Mouse (Mus musculus): Measurements from ENCODE around the gene Myl4. TPM values are rescaled to one million over a fixed set of nuclear protein-coding genes. Genes with fewer than 3 reads are reported as not detected.
A peak's percentile ranks its signal among the peaks of the same experiment; 100 is the strongest.
"Not testable (repeated sequence)": the region's sequence is repeated elsewhere in the genome, so short reads cannot be mapped to it uniquely, and the experiment has no call there.

The Myl4 gene
- polyA plus RNA-seq, 1 experiment from 2014 or later = 115 TPM

GRCm38 (mm10) chr11:104566796-104567195 is 16.3 kb downstream of the Myl4 start:
- WGBS = 83% methylated on average over 2 of the region's 2 CpGs
- no peak overlapping the region for H3K4me3 ChIP-seq (ENCODE audit: low read length)
- H3K27me3 ChIP-seq (ENCODE audit: control insufficient read depth, insufficient read depth, low read depth, low read length) = no peaks in the 10 kb centered on the region
- 0 out of 2 replicates have a peak, but pooled peaks cover 4% of the 10 kb centered on the region for H3K9me3 ChIP-seq (ENCODE audit: control insufficient read depth, low read length)
- ATAC-seq (ENCODE audit: low read depth) = no peak
- H3K4me1 ChIP-seq (replicated peaks; ENCODE audit: control insufficient read depth, insufficient read depth, low read length) = no peaks in the 10 kb centered on the region; the same call in 1 of the 2 replicates
- H3K4me2 ChIP-seq (ENCODE audit: low read depth, low read length) = no peak overlapping the region
- no peaks in the 10 kb centered on the region for H3K36me3 ChIP-seq (ENCODE audit: control insufficient read depth, insufficient read depth, low read length)
- H3K27ac ChIP-seq (ENCODE audit: low read length) = no peak overlapping the region
- no peak overlapping the region for H3K9ac ChIP-seq (ENCODE audit: low read length)

- Histone ChIP-seq H3K4me2 (ENCODE audit: low read depth, low read length) (no peak overlapping the region), H3K4me1 (replicated peaks; ENCODE audit: control insufficient read depth, insufficient read depth, low read length) (peaks cover 5% of the 10 kb centered on the region), H3K36me3 (ENCODE audit: control insufficient read depth, insufficient read depth, low read length) (no peaks in the 10 kb centered on the region), H3K9ac (ENCODE audit: low read length) (no peak overlapping the region), H3K27me3 (ENCODE audit: control insufficient read depth, insufficient read depth, low read depth, low read length) (no peaks in the 10 kb centered on the region), H3K27ac (ENCODE audit: low read length) (no peak overlapping the region), H3K4me3 (ENCODE audit: low read length) (no peak overlapping the region), H3K9me3 (ENCODE audit: control insufficient read depth, low read length) (0 out of 2 replicates have a peak, but pooled peaks cover 4% of the 10 kb centered on the region)
- peak; percentile 29; the same call in 1 of the 2 replicates for ATAC-seq (ENCODE audit: low read depth)
- 65% methylated on average over 9 of the region's 9 CpGs for WGBS
Measured at GRCm38 (mm10) chr11:104567736-104568135, 17.3 kb downstream of the Myl4 start.

DNA sequence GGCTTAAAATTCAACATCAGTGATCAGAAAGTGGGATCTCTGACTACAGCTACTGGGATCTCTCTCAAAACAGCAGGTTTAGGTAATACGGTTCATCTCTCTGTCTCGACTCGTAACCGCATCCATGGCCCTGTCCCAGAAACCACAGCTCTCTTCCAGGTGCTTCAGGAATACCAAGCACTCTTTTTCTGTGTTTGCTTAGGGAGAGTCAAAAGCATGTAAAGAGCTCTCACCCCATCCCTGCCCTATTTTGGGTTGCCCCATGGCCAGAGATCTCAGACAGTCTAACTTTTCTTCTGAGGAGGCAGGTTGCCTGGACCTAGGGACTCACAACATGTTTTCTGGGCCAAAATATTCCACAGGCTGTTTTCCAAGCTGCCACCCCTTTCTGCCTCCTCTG is 17.9 kb downstream of the Myl4 start:
- ATAC-seq (ENCODE audit: low read depth) = peak; percentile 38; the same call in 1 of the 2 replicates
- Histone ChIP-seq H3K27me3 (ENCODE audit: control insufficient read depth, insufficient read depth, low read depth, low read length) (no peaks in the 10 kb centered on the region), H3K27ac (ENCODE audit: low read length) (no peak overlapping the region), H3K4me3 (ENCODE audit: low read length) (no peak overlapping the region), H3K9ac (ENCODE audit: low read length) (no peak overlapping the region), H3K36me3 (ENCODE audit: control insufficient read depth, insufficient read depth, low read length) (no peaks in the 10 kb centered on the region), H3K9me3 (ENCODE audit: control insufficient read depth, low read length) (0 out of 2 replicates have a peak, but pooled peaks cover 4% of the 10 kb centered on the region), H3K4me1 (replicated peaks; ENCODE audit: control insufficient read depth, insufficient read depth, low read length) (peaks cover 5% of the 10 kb centered on the region), H3K4me2 (ENCODE audit: low read depth, low read length) (peak overlapping the region; percentile 14; the same call in 1 of the 2 replicates)
- WGBS = 65% methylated on average over 4 of the region's 4 CpGs

DNA sequence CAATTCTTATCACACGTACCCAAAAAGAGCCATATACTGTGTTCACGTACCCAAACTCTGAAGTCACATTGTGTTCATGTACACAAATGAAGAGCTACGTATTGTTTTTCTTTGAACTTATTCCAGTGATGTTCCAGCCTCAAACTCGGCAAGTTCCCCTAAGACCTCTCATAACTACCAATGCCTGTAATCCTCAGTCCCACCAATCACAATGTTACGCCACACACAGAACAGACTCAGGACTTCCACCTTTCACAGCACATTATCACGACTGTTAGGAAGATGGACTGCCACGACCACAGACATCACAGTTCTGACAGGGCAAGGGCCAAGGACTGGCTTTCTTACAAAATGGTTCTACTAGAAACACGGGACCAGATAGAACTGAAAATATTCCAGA is 20.1 kb downstream of the Myl4 start:
- H3K9me3 ChIP-seq (ENCODE audit: control insufficient read depth, low read length); H3K4me3 ChIP-seq (ENCODE audit: low read length); H3K27me3 ChIP-seq (ENCODE audit: control insufficient read depth, insufficient read depth, low read depth, low read length); ATAC-seq (ENCODE audit: low read depth); H3K9ac ChIP-seq (ENCODE audit: low read length); H3K4me1 ChIP-seq (replicated peaks; ENCODE audit: control insufficient read depth, insufficient read depth, low read length); H3K36me3 ChIP-seq (ENCODE audit: control insufficient read depth, insufficient read depth, low read length); H3K4me2 ChIP-seq (ENCODE audit: low read depth, low read length); H3K27ac ChIP-seq (ENCODE audit: low read length): not testable (repeated sequence)
- 69% methylated on average over 8 of the region's 8 CpGs for WGBS

DNA sequence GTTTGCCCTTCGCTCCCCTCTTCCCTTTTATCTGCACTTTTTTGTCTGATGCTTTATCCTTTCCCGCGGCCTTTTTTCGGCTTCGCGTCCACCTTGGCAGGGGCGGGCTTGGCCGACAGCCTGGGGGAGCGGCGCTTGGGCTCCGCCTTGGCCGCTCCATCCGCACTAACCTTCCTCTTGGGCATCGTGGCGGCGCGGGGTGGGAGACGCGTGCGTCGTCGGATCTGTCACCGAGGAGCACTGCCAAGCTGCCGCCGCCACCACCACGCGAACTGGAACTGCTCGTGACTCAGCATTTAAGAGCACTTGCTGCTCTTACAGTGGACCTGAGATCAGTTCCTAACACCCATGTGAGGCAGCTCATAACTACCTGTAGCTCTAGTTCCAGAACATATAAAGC is 20.9 kb downstream of the Myl4 start:
- not testable (repeated sequence) for H3K27me3 ChIP-seq (ENCODE audit: control insufficient read depth, insufficient read depth, low read depth, low read length); H3K4me1 ChIP-seq (replicated peaks; ENCODE audit: control insufficient read depth, insufficient read depth, low read length); H3K36me3 ChIP-seq (ENCODE audit: control insufficient read depth, insufficient read depth, low read length); H3K27ac ChIP-seq (ENCODE audit: low read length); H3K9me3 ChIP-seq (ENCODE audit: control insufficient read depth, low read length)
- Histone ChIP-seq H3K9ac (ENCODE audit: low read length) (peak overlapping the region; percentile 40), H3K4me3 (ENCODE audit: low read length) (peak overlapping the region; percentile 45), H3K4me2 (ENCODE audit: low read depth, low read length) (peak overlapping the region; percentile 54)
- WGBS = under 1% methylated on average over 28 of the region's 28 CpGs
- peak; percentile 50 for ATAC-seq (ENCODE audit: low read depth)

DNA sequence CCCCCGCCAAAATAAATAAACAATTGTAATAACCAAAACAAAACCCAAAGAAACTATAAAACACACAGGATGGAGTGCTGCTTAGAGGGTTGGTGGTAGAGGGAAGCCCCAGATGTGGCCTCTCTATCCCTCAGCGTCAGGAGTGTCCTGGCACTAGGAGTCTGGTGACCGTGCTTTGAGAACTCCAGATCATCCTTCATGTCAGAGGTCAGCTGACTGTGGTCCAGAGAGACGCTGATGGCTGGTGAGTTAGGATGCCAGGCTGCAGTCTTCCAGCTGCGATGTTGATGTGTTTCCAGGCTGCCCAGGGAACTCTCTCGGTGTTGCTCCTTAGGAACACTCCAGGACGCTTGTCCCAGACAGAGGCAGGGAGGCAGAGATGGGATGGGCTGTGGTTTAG is 21.6 kb downstream of the Myl4 start:
- Histone ChIP-seq H3K36me3 (ENCODE audit: control insufficient read depth, insufficient read depth, low read length) (no peaks in the 10 kb centered on the region), H3K4me1 (replicated peaks; ENCODE audit: control insufficient read depth, insufficient read depth, low read length) (peaks cover 5% of the 10 kb centered on the region), H3K9ac (ENCODE audit: low read length) (no peak overlapping the region), H3K4me2 (ENCODE audit: low read depth, low read length) (no peak overlapping the region), H3K4me3 (ENCODE audit: low read length) (no peak overlapping the region), H3K9me3 (ENCODE audit: control insufficient read depth, low read length) (0 out of 2 replicates have a peak, but pooled peaks cover 4% of the 10 kb centered on the region), H3K27ac (ENCODE audit: low read length) (no peak overlapping the region), H3K27me3 (ENCODE audit: control insufficient read depth, insufficient read depth, low read depth, low read length) (no peaks in the 10 kb centered on the region)
- 37% methylated on average over 7 of the region's 7 CpGs for WGBS
- ATAC-seq (ENCODE audit: low read depth) = peak; percentile 34; the same call in 1 of the 2 replicates

DNA sequence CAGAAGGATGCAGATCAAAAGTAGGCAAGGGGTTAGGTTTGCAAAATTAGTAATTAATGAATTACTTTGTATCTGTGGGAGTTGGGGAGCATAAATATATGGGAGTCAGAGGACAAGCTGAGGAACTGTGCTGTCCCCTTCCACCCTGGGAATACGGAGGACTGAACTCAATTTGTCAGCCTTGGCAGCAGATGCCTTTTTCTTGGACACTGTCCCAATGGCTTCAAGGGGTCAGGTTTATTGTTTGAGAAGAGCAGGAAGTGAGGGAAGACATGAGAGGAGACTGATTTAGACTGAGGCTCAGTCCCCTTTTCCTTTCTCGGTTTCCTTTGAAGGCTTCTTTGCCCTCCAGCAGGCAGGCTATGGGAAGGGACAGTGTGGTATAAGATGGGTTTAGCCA is 22.1 kb downstream of the Myl4 start:
- Histone ChIP-seq H3K9me3 (ENCODE audit: control insufficient read depth, low read length) (0 out of 2 replicates have a peak, but pooled peaks cover 4% of the 10 kb centered on the region), H3K4me3 (ENCODE audit: low read length) (no peak overlapping the region), H3K36me3 (ENCODE audit: control insufficient read depth, insufficient read depth, low read length) (no peaks in the 10 kb centered on the region), H3K27ac (ENCODE audit: low read length) (no peak overlapping the region), H3K27me3 (ENCODE audit: control insufficient read depth, insufficient read depth, low read depth, low read length) (no peaks in the 10 kb centered on the region), H3K4me1 (replicated peaks; ENCODE audit: control insufficient read depth, insufficient read depth, low read length) (peaks cover 7% of the 10 kb centered on the region), H3K4me2 (ENCODE audit: low read depth, low read length) (no peak overlapping the region), H3K9ac (ENCODE audit: low read length) (no peak overlapping the region)
- WGBS = 22% methylated on average over 2 of the region's 2 CpGs
- ATAC-seq (ENCODE audit: low read depth) = 0 out of 2 replicates have a peak, but pooled peaks have one; percentile 26

DNA sequence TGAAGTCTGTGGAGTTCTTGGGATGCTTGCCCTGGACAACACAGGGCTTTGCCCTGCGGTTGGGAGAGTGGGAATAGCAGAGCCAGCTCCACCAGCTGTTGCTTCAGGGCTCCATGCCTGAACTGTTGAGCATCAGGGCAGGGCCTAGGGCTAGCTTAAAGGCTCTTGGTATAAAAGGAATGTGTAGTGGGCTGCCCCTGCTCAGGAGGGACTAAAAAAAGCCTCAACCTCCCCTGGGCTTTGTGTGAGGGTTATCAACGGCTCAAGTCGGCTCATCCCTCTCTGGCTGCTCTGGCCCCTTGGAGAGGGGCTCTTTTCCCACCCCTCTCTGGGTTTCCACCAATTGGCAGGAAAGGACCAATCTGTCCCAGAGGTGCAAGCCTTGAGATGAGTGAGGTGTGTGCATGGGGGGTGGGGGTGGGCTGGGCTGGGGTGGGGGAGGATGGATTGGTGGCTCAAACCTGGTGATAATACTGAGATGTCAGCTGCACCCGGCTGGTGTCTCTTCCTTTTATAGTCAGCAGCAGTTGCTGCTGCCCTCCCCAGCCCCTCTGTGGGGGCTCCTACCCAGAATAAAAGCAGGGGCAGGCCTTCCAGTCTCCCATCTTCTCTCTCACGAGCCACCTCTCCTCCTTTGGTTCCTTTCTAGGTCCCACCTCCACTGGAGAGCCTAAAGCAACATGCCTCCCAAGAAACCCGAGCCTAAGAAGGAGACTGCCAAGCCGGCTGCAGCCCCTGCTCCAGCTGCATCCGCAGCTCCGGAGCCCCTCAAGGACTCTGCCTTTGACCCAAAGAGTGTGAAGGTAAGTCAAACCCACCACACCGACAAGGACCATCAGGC is 26.5 kb downstream of the Myl4 start:
- no peak overlapping the region for H3K27ac ChIP-seq (ENCODE audit: low read length)
- WGBS = 41% methylated on average over 10 of the region's 10 CpGs
- no peak overlapping the region for H3K9ac ChIP-seq (ENCODE audit: low read length)
- H3K9me3 ChIP-seq (ENCODE audit: control insufficient read depth, low read length) = no peaks in the 10 kb centered on the region
- H3K4me1 ChIP-seq (replicated peaks; ENCODE audit: control insufficient read depth, insufficient read depth, low read length) = peaks cover 15% of the 10 kb centered on the region
- no peak for ATAC-seq (ENCODE audit: low read depth)
- H3K36me3 ChIP-seq (ENCODE audit: control insufficient read depth, insufficient read depth, low read length) = no peaks in the 10 kb centered on the region
- no peak overlapping the region for H3K4me3 ChIP-seq (ENCODE audit: low read length)
- H3K4me2 ChIP-seq (ENCODE audit: low read depth, low read length) = no peak overlapping the region
- H3K27me3 ChIP-seq (ENCODE audit: control insufficient read depth, insufficient read depth, low read depth, low read length) = no peaks in the 10 kb centered on the region

DNA sequence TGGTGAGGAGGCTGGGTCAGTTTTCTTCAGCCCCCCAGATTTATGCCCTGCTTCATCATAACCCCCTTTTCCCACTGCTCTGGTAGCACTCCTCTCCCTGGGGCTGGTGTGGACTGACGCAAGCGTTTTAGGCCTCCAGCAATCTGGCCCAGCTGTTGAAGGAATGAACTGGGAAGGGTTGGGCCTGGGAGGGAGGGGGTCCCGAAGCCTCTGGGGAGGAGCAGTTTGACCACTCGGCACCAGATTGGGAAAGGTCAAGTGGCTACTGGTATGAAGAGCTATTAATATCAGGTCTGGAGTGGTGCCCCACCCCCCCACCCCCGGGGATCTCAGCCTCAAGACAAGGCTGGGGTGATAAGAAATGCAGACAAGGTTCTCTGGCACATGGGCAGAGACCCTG is 27.6 kb downstream of the Myl4 start:
- Histone ChIP-seq H3K36me3 (ENCODE audit: control insufficient read depth, insufficient read depth, low read length) (no peaks in the 10 kb centered on the region), H3K4me1 (replicated peaks; ENCODE audit: control insufficient read depth, insufficient read depth, low read length) (peaks cover 11% of the 10 kb centered on the region), H3K27ac (ENCODE audit: low read length) (no peak overlapping the region), H3K4me3 (ENCODE audit: low read length) (no peak overlapping the region), H3K9me3 (ENCODE audit: control insufficient read depth, low read length) (no peaks in the 10 kb centered on the region), H3K4me2 (ENCODE audit: low read depth, low read length) (no peak overlapping the region), H3K9ac (ENCODE audit: low read length) (no peak overlapping the region), H3K27me3 (ENCODE audit: control insufficient read depth, insufficient read depth, low read depth, low read length) (no peaks in the 10 kb centered on the region)
- ATAC-seq (ENCODE audit: low read depth) = 0 out of 2 replicates have a peak, but pooled peaks have one; percentile 35
- WGBS = 18% methylated on average over 5 of the region's 5 CpGs
